Mouse (Mus musculus) myocyte (in vitro differentiated cells): ENCODE results near the gene Adam8.

Experiments
- CEBPB ChIP-seq: IDR thresholded peaks from 2 replicates; pipeline ENCODE4 v1.6.1; 2011; ENCODE audit warnings: mild to moderate bottlenecking, moderate library complexity; ENCODE audit not compliant: poor library complexity, insufficient read depth, severe bottlenecking
- E2F4 ChIP-seq: IDR thresholded peaks from one replicate; pipeline ENCODE4 v1.6.1; 2011; ENCODE audit warnings: mild to moderate bottlenecking, control low read depth, moderate library complexity; ENCODE audit not compliant: insufficient read depth
- MAX ChIP-seq: IDR thresholded peaks from one replicate; pipeline ENCODE4 v1.6.1; 2011; ENCODE audit warnings: low read depth, mild to moderate bottlenecking, control low read depth
- MYOD1 ChIP-seq, 3 experiments: IDR thresholded peaks; one replicate each; pipeline ENCODE4 v1.6.1; 2011; ENCODE audit warnings: control low read depth in 2 of 3, low read depth in 2 of 3, mild to moderate bottlenecking in 2 of 3, moderate library complexity in 1 of 3; ENCODE audit not compliant: insufficient read length in 2 of 3, control insufficient read depth in 1 of 3
- MYOG ChIP-seq, 3 experiments: IDR thresholded peaks; one replicate each; pipeline ENCODE4 v1.6.1; 2011; ENCODE audit warnings: control low read depth in 2 of 3, low read depth in 2 of 3, mild to moderate bottlenecking in 2 of 3; ENCODE audit not compliant: insufficient read length in 2 of 3, control insufficient read depth in 1 of 3, insufficient read depth in 1 of 3
- POLR2A ChIP-seq: IDR thresholded peaks from one replicate; pipeline ENCODE4 v1.6.1; 2011; ENCODE audit warnings: low read depth, mild to moderate bottlenecking, control low read depth, moderate library complexity; ENCODE audit not compliant: insufficient read length
- POLR2AphosphoS2 ChIP-seq: IDR thresholded peaks from one replicate; pipeline ENCODE4 v1.6.1; 2011; ENCODE audit warnings: low read depth, control low read depth; ENCODE audit not compliant: insufficient read length
- SRF ChIP-seq: IDR thresholded peaks from one replicate; pipeline ENCODE4 v1.6.1; 2011; ENCODE audit warnings: low read depth; ENCODE audit not compliant: control insufficient read depth, insufficient read length
- TCF12 ChIP-seq: IDR thresholded peaks from one replicate; pipeline ENCODE4 v1.6.1; 2011; ENCODE audit warnings: mild to moderate bottlenecking, control low read depth; ENCODE audit not compliant: poor library complexity, insufficient read depth, severe bottlenecking
- USF1 ChIP-seq: IDR thresholded peaks from one replicate; pipeline ENCODE4 v1.6.1; 2011; ENCODE audit warnings: low read depth, mild to moderate bottlenecking, control low read depth, moderate library complexity

DNA sequence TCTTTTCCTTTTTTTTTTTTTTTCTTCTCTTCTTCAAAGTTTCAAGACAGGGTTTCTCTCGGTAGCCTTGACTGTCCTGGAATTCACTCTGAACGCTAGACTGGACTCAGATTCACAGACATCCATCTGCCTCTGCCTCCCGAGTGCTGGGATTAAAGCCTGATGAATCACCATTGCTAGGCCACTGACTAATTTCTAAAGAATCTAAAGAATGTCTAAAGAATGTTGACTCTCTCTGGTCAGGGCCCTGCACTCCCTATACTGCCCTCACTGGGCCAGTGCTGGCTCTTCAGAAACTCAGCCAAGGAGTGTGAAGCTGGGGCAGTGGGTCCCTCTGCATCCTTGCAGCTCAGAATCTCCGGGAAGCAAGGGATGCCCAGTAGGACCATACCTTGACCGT is 16.9 kb downstream of the Adam8 start:
- TF ChIP-seq POLR2A (no peak), TCF12 (no peak), MYOG (IDR thresholded peaks at IDR 0.05; ENCODE audit: control insufficient read depth in 1 of 3, insufficient read depth in 1 of 3, insufficient read length in 2 of 3, low read depth in 2 of 3) (no peak), MAX (no peak), CEBPB (no peak), POLR2AphosphoS2 (no peak), E2F4 (no peak), MYOD1 (IDR thresholded peaks at IDR 0.05; ENCODE audit: control insufficient read depth in 1 of 3, insufficient read length in 2 of 3, low read depth in 2 of 3) (no peak), USF1 (no peak), SRF (no peak)
